Mouse (Mus musculus): ENCODE measurements around the gene Wnt16. TPM values are rescaled to one million over a fixed set of nuclear protein-coding genes. Genes with fewer than 3 reads are reported as not detected.
"Not testable (repeated sequence)": the region's sequence is repeated elsewhere in the genome, so short reads cannot be mapped to it uniquely, and the experiment has no call there.

Gene Wnt16
- total and polyA plus RNA-seq, 3 experiments: not detected

GRCm38 (mm10) chr6:22246696-22247095 lies 41.3 kb upstream of the Wnt16 start:
- Histone ChIP-seq H3K4me3 (ENCODE audit: control insufficient read depth in 1 of 2, insufficient read depth in 1 of 2, low read depth in 2 of 2, low read length in 2 of 2) (no peak overlapping the region), H3K79me2 (ENCODE audit: control insufficient read depth, insufficient read depth, low read length, poor library complexity) (no peaks in the 10 kb centered on the region), H3K27ac (ENCODE audit: control insufficient read depth, low read depth, low read length) (no peak overlapping the region), H3K36me3 (ENCODE audit: control insufficient read depth in 1 of 2, insufficient read depth in 2 of 2, low read length in 2 of 2) (no peaks in the 10 kb centered on the region; a peak in 1 of 4 replicates), H3K27me3 (ENCODE audit: control insufficient read depth in 1 of 2, insufficient read depth in 2 of 2, low read length in 2 of 2) (no peaks in the 10 kb centered on the region; a peak in 2 of 4 replicates), H3K4me1 (ENCODE audit: control insufficient read depth in 1 of 2, insufficient read depth in 2 of 2, low read length in 2 of 2) (no peaks in the 10 kb centered on the region), H3K9me3 (replicated peaks; ENCODE audit: insufficient read depth, low read length) (no peaks in the 10 kb centered on the region), H3K9ac (ENCODE audit: control insufficient read depth, low read depth, low read length, poor library complexity, severe bottlenecking) (no peak overlapping the region)
- TF ChIP-seq CTCF (IDR thresholded peaks at IDR 0.05 in 2 of 3, conservative IDR thresholded peaks at IDR 0.05 in 1 of 3; ENCODE audit: control insufficient read depth in 1 of 3, insufficient read depth in 1 of 3, low read depth in 2 of 3, low read length in 3 of 3, poor library complexity in 1 of 3, severe bottlenecking in 1 of 3) (no peak), POLR2A (IDR thresholded peaks at IDR 0.05; ENCODE audit: control insufficient read depth in 1 of 2, insufficient read depth in 1 of 2, low read depth in 1 of 2, low read length in 2 of 2, poor library complexity in 1 of 2) (no peak), JUND (IDR thresholded peaks at IDR 0.05; ENCODE audit: low read depth, low read length) (no peak), MXI1 (IDR thresholded peaks at IDR 0.05; ENCODE audit: low read depth, low read length) (no peak), ELF1 (IDR thresholded peaks at IDR 0.05; ENCODE audit: low read depth, low read length) (no peak), ETS1 (IDR thresholded peaks at IDR 0.05; ENCODE audit: low read depth, low read length) (no peak), GABPA (IDR thresholded peaks at IDR 0.05; ENCODE audit: low read depth, low read length) (no peak), RCOR1 (IDR thresholded peaks at IDR 0.05; ENCODE audit: low read depth, low read length) (no peak), USF1 (IDR thresholded peaks at IDR 0.05; ENCODE audit: low read depth, low read length) (no peak), POLR2AphosphoS2 (IDR thresholded peaks at IDR 0.05; ENCODE audit: low read length) (no peak)
- DNase-seq (ENCODE audit: low read depth, low spot score): no peak

DNA sequence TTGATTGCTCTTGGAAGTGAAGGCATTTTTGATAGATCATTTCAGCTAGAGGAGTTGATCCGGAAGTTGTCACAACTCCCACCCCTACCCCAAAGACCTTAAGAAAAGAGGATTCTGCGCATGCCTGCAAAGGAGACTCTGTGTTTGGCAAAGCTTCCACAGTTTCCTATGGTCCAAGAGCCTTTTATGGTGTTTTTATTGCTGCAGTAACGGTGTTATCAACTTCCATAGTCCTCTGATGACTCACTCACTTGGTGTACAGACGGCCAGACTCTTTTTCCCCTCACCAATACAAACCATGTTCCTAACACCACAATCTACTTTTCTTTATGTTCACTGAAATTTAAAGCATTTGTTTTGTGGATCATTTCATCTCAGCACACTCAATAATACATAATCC lies 29.2 kb upstream of the Wnt16 start:
- no peaks in the 10 kb centered on the region for H3K9me3 ChIP-seq (replicated peaks; ENCODE audit: insufficient read depth, low read length)
- H3K9ac ChIP-seq (ENCODE audit: control insufficient read depth, low read depth, low read length, poor library complexity, severe bottlenecking): no peak overlapping the region
- peaks cover 1 to 3% of the 10 kb centered on the region in 2 experiments; a peak in 2 of 4 replicates for H3K27me3 ChIP-seq (ENCODE audit: control insufficient read depth in 1 of 2, insufficient read depth in 2 of 2, low read length in 2 of 2)
- no peaks in the 10 kb centered on the region for H3K36me3 ChIP-seq (ENCODE audit: control insufficient read depth in 1 of 2, insufficient read depth in 2 of 2, low read length in 2 of 2)
- TF ChIP-seq BHLHE40 (IDR thresholded peaks at IDR 0.05; ENCODE audit: borderline replicate concordance, low read depth, low read length): no peak
- no peak for TF ChIP-seq TBP (IDR thresholded peaks at IDR 0.05; ENCODE audit: low read depth, low read length)
- no peak for TF ChIP-seq MYB (IDR thresholded peaks at IDR 0.05; ENCODE audit: low read depth, low read length)
- no peaks in the 10 kb centered on the region for H3K79me2 ChIP-seq (ENCODE audit: control insufficient read depth, insufficient read depth, low read length, poor library complexity)
- no peaks in the 10 kb centered on the region for H3K4me1 ChIP-seq (ENCODE audit: control insufficient read depth in 1 of 2, insufficient read depth in 2 of 2, low read length in 2 of 2)
- H3K4me3 ChIP-seq (ENCODE audit: control insufficient read depth in 1 of 2, insufficient read depth in 1 of 2, low read depth in 2 of 2, low read length in 2 of 2): no peak overlapping the region
- no peak overlapping the region for H3K27ac ChIP-seq (ENCODE audit: control insufficient read depth, low read depth, low read length)
- DNase-seq (ENCODE audit: low read depth, low spot score): no peak

GRCm38 (mm10) chr6:22262519-22262918 lies 25.5 kb upstream of the Wnt16 start:
- Histone ChIP-seq H3K9me3 (replicated peaks; ENCODE audit: insufficient read depth, low read length) (no peaks in the 10 kb centered on the region), H3K27ac (ENCODE audit: control insufficient read depth, low read depth, low read length) (no peak overlapping the region), H3K79me2 (ENCODE audit: control insufficient read depth, insufficient read depth, low read length, poor library complexity) (no peaks in the 10 kb centered on the region), H3K4me3 (ENCODE audit: control insufficient read depth in 1 of 2, insufficient read depth in 1 of 2, low read depth in 2 of 2, low read length in 2 of 2) (no peak overlapping the region), H3K4me1 (ENCODE audit: control insufficient read depth in 1 of 2, insufficient read depth in 2 of 2, low read length in 2 of 2) (no peaks in the 10 kb centered on the region), H3K9ac (ENCODE audit: control insufficient read depth, low read depth, low read length, poor library complexity, severe bottlenecking) (no peak overlapping the region), H3K27me3 (ENCODE audit: control insufficient read depth in 1 of 2, insufficient read depth in 2 of 2, low read length in 2 of 2) (peaks cover 0 to 1% of the 10 kb centered on the region in 2 experiments; a peak in 1 of 4 replicates), H3K36me3 (ENCODE audit: control insufficient read depth in 1 of 2, insufficient read depth in 2 of 2, low read length in 2 of 2) (no peaks in the 10 kb centered on the region)
- no peak for TF ChIP-seq TBP (IDR thresholded peaks at IDR 0.05; ENCODE audit: low read depth, low read length)
- TF ChIP-seq BHLHE40 (IDR thresholded peaks at IDR 0.05; ENCODE audit: borderline replicate concordance, low read depth, low read length): no peak
- TF ChIP-seq RAD21 (IDR thresholded peaks at IDR 0.05; ENCODE audit: low read depth, low read length): no peak
- no peak for TF ChIP-seq MXI1 (IDR thresholded peaks at IDR 0.05; ENCODE audit: low read depth, low read length)
- DNase-seq (ENCODE audit: low read depth, low spot score): no peak

- DNase-seq (ENCODE audit: low read depth, low spot score); H3K9ac ChIP-seq (ENCODE audit: control insufficient read depth, low read depth, low read length, poor library complexity, severe bottlenecking); H3K27me3 ChIP-seq (ENCODE audit: control insufficient read depth in 1 of 2, insufficient read depth in 2 of 2, low read length in 2 of 2); H3K4me1 ChIP-seq (ENCODE audit: control insufficient read depth in 1 of 2, insufficient read depth in 2 of 2, low read length in 2 of 2); H3K27ac ChIP-seq (ENCODE audit: control insufficient read depth, low read depth, low read length); H3K36me3 ChIP-seq (ENCODE audit: control insufficient read depth in 1 of 2, insufficient read depth in 2 of 2, low read length in 2 of 2); H3K9me3 ChIP-seq (replicated peaks; ENCODE audit: insufficient read depth, low read length); H3K4me3 ChIP-seq (ENCODE audit: control insufficient read depth in 1 of 2, insufficient read depth in 1 of 2, low read depth in 2 of 2, low read length in 2 of 2); H3K79me2 ChIP-seq (ENCODE audit: control insufficient read depth, insufficient read depth, low read length, poor library complexity): not testable (repeated sequence)
Observed at GRCm38 (mm10) chr6:22264094-22264493, 23.9 kb upstream of the Wnt16 start.
